Mouse (Mus musculus) intestine, embryonic 15.5 days (tissue): ENCODE data around the gene Plekhg5. TPM values are rescaled to one million over a fixed set of nuclear protein-coding genes. Genes with fewer than 3 reads are reported as not detected.

ENCODE experiments used
- ATAC-seq: fragments of 200-750 bp; cut with Nextera tagmentation; 2 replicates; pipeline ENCODE4 v1.8.0; 2017; ENCODE audit warnings: moderate TSS enrichment, moderate library complexity
- H3K27ac ChIP-seq: fragments of 300-500 bp; sonication (generic); 2 replicates; pipeline ENCODE4 v1.5.1; 2015; ENCODE audit warnings: mild to moderate bottlenecking, inconsistent platforms
- H3K27me3 ChIP-seq: fragments of 300-500 bp; sonication (generic); replicated peaks from 2 replicates; pipeline ENCODE4 v1.6.1; 2015; ENCODE audit warnings: inconsistent platforms
- H3K36me3 ChIP-seq: fragments of 300-500 bp; sonication (generic); 2 replicates; pipeline ENCODE4 v1.6.1; 2015; ENCODE audit warnings: inconsistent platforms
- H3K4me1 ChIP-seq: fragments of 300-500 bp; sonication (generic); replicated peaks from 2 replicates; pipeline ENCODE4 v1.6.1; 2015; ENCODE audit warnings: inconsistent platforms
- H3K4me2 ChIP-seq: fragments of 300-500 bp; sonication (generic); replicated peaks from 2 replicates; pipeline ENCODE4 v1.6.1; 2015; ENCODE audit warnings: mild to moderate bottlenecking, inconsistent platforms
- H3K4me3 ChIP-seq: fragments of 300-500 bp; sonication (generic); replicated peaks from 2 replicates; pipeline ENCODE4 v1.5.1; 2015; ENCODE audit warnings: inconsistent platforms
- H3K9ac ChIP-seq: fragments of 300-500 bp; sonication (generic); 2 replicates; pipeline ENCODE4 v1.6.1; 2015; ENCODE audit warnings: inconsistent platforms
- H3K9me3 ChIP-seq: fragments of 300-500 bp; sonication (generic); 2 replicates; pipeline ENCODE4 v1.6.1; 2016; ENCODE audit warnings: inconsistent platforms
- whole genome bisulfite sequencing: fragments of 180-500 bp; shearing (Covaris S2); methylation state at CpG from one replicate; pipeline ENCODE4 v1.1.7; 2015; 5-methylcytosine and 5-hydroxymethylcytosine counted together
- polyA plus RNA-seq: library from polyadenylated mRNA; unstranded; fragments of >200 nt; fragmentation: Nextera tagmentation; extraction: Ambion mirVana; gene quantifications from 2 replicates; pipeline ENCODE4 v1.2.1, GENCODE M21; 2015

Gene Plekhg5
- polyA plus RNA-seq, 1 experiment from 2014 or later, result 11.0 TPM

GRCm38 (mm10) chr4:152088556-152089120, 16.3 kb downstream of the Plekhg5 start:
- WGBS, result 65% methylated on average over 8 of the region's 8 CpGs
- Histone ChIP-seq H3K9ac (no peak overlapping the region), H3K4me2 (peak overlapping the region; percentile 90), H3K27ac (no peak overlapping the region), H3K4me1 (peaks cover 32% of the 10 kb centered on the region), H3K27me3 (0 out of 2 replicates have a peak, but pooled peaks cover 2% of the 10 kb centered on the region), H3K36me3 (no peaks in the 10 kb centered on the region), H3K4me3 (no peak overlapping the region), H3K9me3 (no peaks in the 10 kb centered on the region)
- no peak for ATAC-seq

GRCm38 (mm10) chr4:152090191-152090590, 17.9 kb downstream of the Plekhg5 start:
- Histone ChIP-seq H3K4me2 (no peak overlapping the region), H3K27ac (no peak overlapping the region), H3K27me3 (no peaks in the 10 kb centered on the region), H3K4me1 (peaks cover 32% of the 10 kb centered on the region), H3K36me3 (no peaks in the 10 kb centered on the region), H3K9me3 (no peaks in the 10 kb centered on the region), H3K9ac (no peak overlapping the region), H3K4me3 (no peak overlapping the region)
- WGBS, result 81% methylated on average over 9 of the region's 9 CpGs
- ATAC-seq, result no peak

GRCm38 (mm10) chr4:152092751-152093293, 20.5 kb downstream of the Plekhg5 start:
- Histone ChIP-seq H3K9me3 (no peaks in the 10 kb centered on the region), H3K27me3 (no peaks in the 10 kb centered on the region), H3K4me1 (peaks cover 27% of the 10 kb centered on the region), H3K27ac (no peak overlapping the region), H3K4me2 (no peak overlapping the region), H3K4me3 (no peak overlapping the region), H3K9ac (no peak overlapping the region), H3K36me3 (no peaks in the 10 kb centered on the region)
- peak; percentile 70 for ATAC-seq
- 53% methylated on average over 8 of the region's 8 CpGs for WGBS

- H3K4me3 ChIP-seq, result no peak overlapping the region
- no peaks in the 10 kb centered on the region for H3K27me3 ChIP-seq
- WGBS, result 90% methylated on average over 12 of the region's 12 CpGs
- no peaks in the 10 kb centered on the region for H3K36me3 ChIP-seq
- no peak overlapping the region for H3K27ac ChIP-seq
- peaks cover 21% of the 10 kb centered on the region for H3K4me1 ChIP-seq
- H3K9ac ChIP-seq, result no peak overlapping the region
- ATAC-seq, result no peak
- no peaks in the 10 kb centered on the region for H3K9me3 ChIP-seq
- H3K4me2 ChIP-seq, result no peak overlapping the region
Measured at GRCm38 (mm10) chr4:152094233-152094632, 21.9 kb downstream of the Plekhg5 start.

- H3K27me3 ChIP-seq, result no peaks in the 10 kb centered on the region
- H3K4me1 ChIP-seq, result peaks cover 18% of the 10 kb centered on the region
- no peak overlapping the region for H3K27ac ChIP-seq
- ATAC-seq, result peak; percentile 67
- no peaks in the 10 kb centered on the region for H3K36me3 ChIP-seq
- no peaks in the 10 kb centered on the region for H3K9me3 ChIP-seq
- WGBS, result 40% methylated on average over 27 of the region's 27 CpGs
- H3K4me2 ChIP-seq, result no peak overlapping the region
- 0 out of 2 replicates have a peak overlapping the region, but pooled peaks have one; percentile 6 for H3K9ac ChIP-seq
- H3K4me3 ChIP-seq, result peak overlapping the region; percentile 22
Measured at GRCm38 (mm10) chr4:152095937-152096910, 23.9 kb downstream of the Plekhg5 start.

GRCm38 (mm10) chr4:152096927-152097326, 24.6 kb downstream of the Plekhg5 start:
- Histone ChIP-seq H3K9me3 (no peaks in the 10 kb centered on the region), H3K27ac (no peak overlapping the region), H3K27me3 (no peaks in the 10 kb centered on the region), H3K4me2 (peak overlapping the region; percentile 17), H3K36me3 (peaks cover under 1% of the 10 kb centered on the region; the same call in 1 of the 2 replicates), H3K4me1 (peaks cover 18% of the 10 kb centered on the region), H3K9ac (peak overlapping the region; percentile 6), H3K4me3 (peak overlapping the region; percentile 22)
- 53% methylated on average over 6 of the region's 6 CpGs for WGBS
- ATAC-seq, result no peak

GRCm38 (mm10) chr4:152097911-152098799, 25.9 kb downstream of the Plekhg5 start:
- Histone ChIP-seq H3K4me2 (no peak overlapping the region; the same call in 1 of the 2 replicates), H3K9ac (no peak overlapping the region), H3K36me3 (peaks cover 3% of the 10 kb centered on the region; the same call in 1 of the 2 replicates), H3K4me3 (0 out of 2 replicates have a peak overlapping the region, but pooled peaks have one; percentile 4), H3K9me3 (no peaks in the 10 kb centered on the region), H3K4me1 (peaks cover 7% of the 10 kb centered on the region), H3K27me3 (no peaks in the 10 kb centered on the region), H3K27ac (no peak overlapping the region)
- no peak for ATAC-seq
- 38% methylated on average over 11 of the region's 11 CpGs for WGBS

GRCm38 (mm10) chr4:152100541-152100940, 28.2 kb downstream of the Plekhg5 start:
- no peaks in the 10 kb centered on the region for H3K9me3 ChIP-seq
- no peaks in the 10 kb centered on the region for H3K27me3 ChIP-seq
- H3K4me3 ChIP-seq, result no peak overlapping the region
- 72% methylated on average over 11 of the region's 11 CpGs for WGBS
- no peak overlapping the region for H3K9ac ChIP-seq
- ATAC-seq, result no peak
- peaks cover 5% of the 10 kb centered on the region; the same call in 1 of the 2 replicates for H3K4me1 ChIP-seq
- H3K4me2 ChIP-seq, result no peak overlapping the region
- H3K27ac ChIP-seq, result peak overlapping the region; percentile 23; the same call in 1 of the 2 replicates
- peaks cover 10% of the 10 kb centered on the region for H3K36me3 ChIP-seq

- WGBS, result 66% methylated on average over 7 of the region's 7 CpGs
Measured at GRCm38 (mm10) chr4:152101081-152101653, 28.9 kb downstream of the Plekhg5 start.

GRCm38 (mm10) chr4:152101921-152102320, 29.6 kb downstream of the Plekhg5 start:
- no peaks in the 10 kb centered on the region for H3K27me3 ChIP-seq
- H3K4me2 ChIP-seq, result no peak overlapping the region
- H3K4me3 ChIP-seq, result no peak overlapping the region
- 96% methylated on average over 16 of the region's 16 CpGs for WGBS
- ATAC-seq, result no peak
- peaks cover 3% of the 10 kb centered on the region; the same call in 1 of the 2 replicates for H3K4me1 ChIP-seq
- H3K9ac ChIP-seq, result no peak overlapping the region
- no peaks in the 10 kb centered on the region for H3K9me3 ChIP-seq
- H3K27ac ChIP-seq, result no peak overlapping the region
- peaks cover 14% of the 10 kb centered on the region for H3K36me3 ChIP-seq

More at GRCm38 (mm10) chr4:152101081-152101653, 28.9 kb downstream of the Plekhg5 start:
- Histone ChIP-seq H3K4me2 (no peak overlapping the region), H3K27me3 (no peaks in the 10 kb centered on the region), H3K4me3 (no peak overlapping the region), H3K9me3 (no peaks in the 10 kb centered on the region), H3K4me1 (peaks cover 4% of the 10 kb centered on the region; the same call in 1 of the 2 replicates), H3K9ac (no peak overlapping the region), H3K36me3 (peaks cover 12% of the 10 kb centered on the region), H3K27ac (peak overlapping the region; percentile 23; the same call in 1 of the 2 replicates)
- ATAC-seq, result no peak

GRCm38 (mm10) chr4:152103025-152103424, 30.7 kb downstream of the Plekhg5 start:
- ATAC-seq, result no peak
- Histone ChIP-seq H3K9ac (no peak overlapping the region), H3K27me3 (no peaks in the 10 kb centered on the region), H3K36me3 (peaks cover 14% of the 10 kb centered on the region), H3K4me3 (no peak overlapping the region), H3K4me1 (peaks cover 6% of the 10 kb centered on the region), H3K9me3 (no peaks in the 10 kb centered on the region), H3K27ac (no peak overlapping the region), H3K4me2 (no peak overlapping the region)
- WGBS, result 45% methylated on average over 7 of the region's 7 CpGs
